Mouse (Mus musculus): ENCODE measurements around the gene Steap3.

Gene Steap3

GRCm38 (mm10) chr1:120146994-120147393 is 125.5 kb downstream of the Steap3 start:
- no peak for DNase-seq (ENCODE audit: low spot score)

- no peak for DNase-seq (ENCODE audit: low spot score)
Observed at GRCm38 (mm10) chr1:120145527-120146216, 126.8 kb downstream of the Steap3 start.

GRCm38 (mm10) chr1:120142551-120142950 is 130.0 kb downstream of the Steap3 start:
- no peak for DNase-seq (ENCODE audit: low spot score)

All from layer of hippocampus, adult 11-12 months (tissue).